9 mouse cellular contexts compared by ENCODE assay signal in the genomic region with DNA sequence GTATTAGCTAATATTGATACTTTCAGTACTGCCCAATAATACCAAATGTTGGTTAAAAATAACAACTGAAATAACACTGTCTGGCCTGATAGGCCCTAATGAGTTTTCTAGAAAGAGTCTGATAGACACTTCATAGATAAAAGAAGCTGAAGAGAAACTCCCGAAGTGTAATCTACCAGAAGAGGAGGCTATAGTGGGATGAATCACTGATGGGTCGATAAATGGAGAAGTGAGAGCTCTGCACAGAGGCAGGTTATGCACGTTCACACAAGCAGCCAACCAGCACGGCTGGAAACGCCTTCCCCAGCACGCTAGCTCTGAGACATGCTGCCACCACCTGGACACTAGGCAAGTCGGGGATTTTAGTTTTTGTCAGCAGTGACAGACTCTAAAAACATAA. TPM values are rescaled to one million over a fixed set of nuclear protein-coding genes. Genes with fewer than 3 reads are reported as not detected.
DNase-seq lines count a peak whose midpoint lies in the region; ATAC-seq lines count a peak whose summit lies in the region.
"Had no signal": no experiment of that assay in that cellular context is flagged by ENCODE, and none has a peak within 500 bp of the region (broad histone marks: within the 10 kb centered on the region; RNA-seq: fewer than 3 reads in every experiment).

No protein-coding gene starts in this region.

- H3K4me2 ChIP-seq in hindbrain, embryonic 16.5 days (ENCODE audit: low read length), result peak overlapping the region; percentile 43
- H3K4me2 ChIP-seq: limb, embryonic 15.5 days had no signal

- H3K27ac ChIP-seq in hindbrain, embryonic 16.5 days (ENCODE audit: low read depth, low read length), result no peak overlapping the region
- H3K27ac ChIP-seq: limb, embryonic 15.5 days had no signal

- H3K4me3 ChIP-seq in hindbrain, embryonic 16.5 days (ENCODE audit: low read length), result no peak overlapping the region
- H3K4me3 ChIP-seq: limb, embryonic 15.5 days had no signal

- H3K27me3 ChIP-seq in hindbrain, embryonic 16.5 days (replicated peaks; ENCODE audit: control insufficient read depth, insufficient read depth, low read length), result no peaks in the 10 kb centered on the region
- H3K27me3 ChIP-seq: limb, embryonic 15.5 days had no signal

- 4% methylated on average over 7 of the region's 7 CpGs for WGBS in hindbrain, embryonic 16.5 days

- peak; percentile 56; the same call in 1 of the 2 replicates for ATAC-seq in cerebellum, adult (ENCODE audit: insufficient number of reproducible peaks, low FRiP score, low TSS enrichment)
- peak; percentile 48 for ATAC-seq in hindbrain, embryonic 16.5 days
- no peak for ATAC-seq in erythroid progenitor cell, adult 5-6 weeks (replicated peaks; ENCODE audit: low FRiP score, poor library complexity, severe bottlenecking)

- H3K9me3 ChIP-seq in hindbrain, embryonic 16.5 days (ENCODE audit: control insufficient read depth, low read length), result no peaks in the 10 kb centered on the region
- H3K9me3 ChIP-seq: limb, embryonic 15.5 days had no signal

- H3K9ac ChIP-seq in hindbrain, embryonic 16.5 days (ENCODE audit: low read depth, low read length), result no peak overlapping the region; the same call in 1 of the 2 replicates
- H3K9ac ChIP-seq: limb, embryonic 15.5 days had no signal

- peak; percentile 68 for DNase-seq in Muller cell, postnatal 12 days (ENCODE audit: inconsistent ontology term)
- peak; percentile 63 for DNase-seq in forelimb bud, embryonic 11.5 days (ENCODE audit: low read depth, low spot score)
- DNase-seq in left cerebral cortex, adult 18-20 months (ENCODE audit: low spot score in 2 of 2), result peak; percentile 60 to 66
- peak; percentile 66 for DNase-seq in mesoderm, embryonic 11.5 days (ENCODE audit: low read depth, low spot score)
- peak; percentile 59 for DNase-seq in right cerebral cortex, postnatal 4 days

- peaks cover 16% of the 10 kb centered on the region for H3K4me1 ChIP-seq in hindbrain, embryonic 16.5 days (ENCODE audit: control insufficient read depth, insufficient read depth, low read depth, low read length)

- no peaks in the 10 kb centered on the region for H3K36me3 ChIP-seq in hindbrain, embryonic 16.5 days (ENCODE audit: control insufficient read depth, insufficient read depth, low read length)

RNA-seq across cellular contexts. Expression of gene Smim15, which starts 2.9 kb away (rescaled TPM):
- 35.6 and 39.3 TPM in 2 replicates for polyA plus RNA-seq in hindbrain, embryonic 16.5 days (2015; fragmentation: Nextera tagmentation; extraction: Ambion mirVana)
- 10 to 100 TPM; 40.3 to 43.1 TPM for total RNA-seq in left cerebral cortex, adult 18-20 months (2021)
- 11.9 and 30.6 TPM in 2 replicates for total RNA-seq in erythroid progenitor cell, adult 5-6 weeks (2015; ENCODE audit: low replicate concordance)
- total RNA-seq in erythroid progenitor cell, adult 5-6 weeks (2017; ENCODE audit: low replicate concordance), result 43.5 and 59.9 TPM in 2 replicates
